Mouse (Mus musculus) intestine, embryonic 16.5 days (tissue): ENCODE data around the gene Abca3. TPM values are rescaled to one million over a fixed set of nuclear protein-coding genes. Genes with fewer than 3 reads are reported as not detected.

ENCODE experiments used
- microRNA-seq: library from miRNA; unstranded; fragments of <30 nt; microRNA quantifications from one replicate; pipeline ENCODE4, GENCODE M21; 2016
- polyA plus RNA-seq: library from polyadenylated mRNA; unstranded; fragments of >200 nt; fragmentation: Nextera tagmentation; extraction: Ambion mirVana; gene quantifications from 2 replicates; pipeline ENCODE4 v1.2.1, GENCODE M21; 2015

Gene Abca3
- polyA plus RNA-seq, 1 experiment from 2014 or later: 9.6 TPM

Small RNA genes lying within 50 kb of the gene (microRNA-seq; reads per million reads assigned to microRNA genes)
- gene Gm24427: not detected

Other genes starting within 250 kb of the Abca3 start
- gene Pdpk1, start 201.0 kb upstream of the Abca3 start, polyA plus RNA-seq: 35.9 and 36.8 TPM in 2 replicates
- gene Amdhd2, start 188.2 kb upstream of the Abca3 start, polyA plus RNA-seq: 58.9 and 75.9 TPM in 2 replicates
- 783 and 890 TPM in 2 replicates for gene Atp6v0c, start 182.2 kb upstream of the Abca3 start, polyA plus RNA-seq
- 5.5 and 6.1 TPM in 2 replicates for gene Tbc1d24, start 146.4 kb upstream of the Abca3 start, polyA plus RNA-seq
- gene Ntn3, start 142.4 kb upstream of the Abca3 start, polyA plus RNA-seq: 3.1 and 3.5 TPM in 2 replicates
- 8.7 TPM in 2 replicates for gene Tedc2, start 131.1 kb upstream of the Abca3 start, polyA plus RNA-seq
- 45.6 and 49.9 TPM in 2 replicates for gene Ccnf, start 100.5 kb upstream of the Abca3 start, polyA plus RNA-seq
- not detected in 2 replicates for gene Abca17, start 882 bp upstream of the Abca3 start, polyA plus RNA-seq
- 233 and 248 TPM in 2 replicates for gene Rnps1, start 62.6 kb downstream of the Abca3 start, polyA plus RNA-seq
- gene Eci1, start 74.7 kb downstream of the Abca3 start, polyA plus RNA-seq: 159 and 161 TPM in 2 replicates
- 1.5 and 1.8 TPM in 2 replicates for gene Dnase1l2, start 91.2 kb downstream of the Abca3 start, polyA plus RNA-seq
- 26.1 and 27.1 TPM in 2 replicates for gene E4f1, start 118.4 kb downstream of the Abca3 start, polyA plus RNA-seq
- 83.8 and 87.1 TPM in 2 replicates for gene Pgp, start 118.4 kb downstream of the Abca3 start, polyA plus RNA-seq
- gene Bricd5, start 121.9 kb downstream of the Abca3 start, polyA plus RNA-seq: 0.34 and 0.40 TPM in 2 replicates
- 25.1 and 26.0 TPM in 2 replicates for gene Mlst8, start 127.1 kb downstream of the Abca3 start, polyA plus RNA-seq
- 1.1 and 1.4 TPM in 2 replicates for gene Caskin1, start 136.7 kb downstream of the Abca3 start, polyA plus RNA-seq
- gene Traf7, start 176.0 kb downstream of the Abca3 start, polyA plus RNA-seq: 81.9 and 87.6 TPM in 2 replicates
- 5.2 and 6.6 TPM in 2 replicates for gene Rab26, start 182.3 kb downstream of the Abca3 start, polyA plus RNA-seq
- 12.2 and 13.5 TPM in 2 replicates for gene Pkd1, start 197.9 kb downstream of the Abca3 start, polyA plus RNA-seq